Mouse (Mus musculus) kidney, adult 2 months (tissue): ENCODE measurements around the gene Pck2. TPM values are rescaled to one million over a fixed set of nuclear protein-coding genes. Genes with fewer than 3 reads are reported as not detected.

Experiments used
- DNase-seq: peaks from one replicate; pipeline ENCODE4 v3.0.0; 2021
- H3K27ac ChIP-seq: fragments of 200-500 bp; 2 replicates; pipeline ENCODE4 v1.5.1; 2012; ENCODE audit warnings: low read depth, low read length, control low read depth, inconsistent platforms; ENCODE audit not compliant: insufficient read depth
- H3K27me3 ChIP-seq: fragments of 200-500 bp; replicated peaks from 2 replicates; pipeline ENCODE4 v1.6.1; 2012; ENCODE audit warnings: mild to moderate bottlenecking, moderate library complexity, low read length, inconsistent platforms; ENCODE audit not compliant: control insufficient read depth, insufficient read depth
- H3K36me3 ChIP-seq: fragments of 200-500 bp; 2 replicates; pipeline ENCODE4 v1.6.1; 2012; ENCODE audit warnings: mild to moderate bottlenecking, moderate library complexity, low read length, inconsistent platforms; ENCODE audit not compliant: control insufficient read depth, insufficient read depth
- H3K4me1 ChIP-seq: fragments of 200-500 bp; 2 replicates; pipeline ENCODE4 v1.6.1; 2011; ENCODE audit warnings: low read length; ENCODE audit not compliant: control insufficient read depth, insufficient read depth
- H3K4me3 ChIP-seq: fragments of 200-500 bp; 2 replicates; pipeline ENCODE4 v1.5.1; 2011; ENCODE audit warnings: mild to moderate bottlenecking, low read depth, low read length, control low read depth; ENCODE audit not compliant: insufficient read depth
- CTCF ChIP-seq: fragments of 200-500 bp; conservative IDR thresholded peaks from 2 replicates; pipeline ENCODE4 v1.5.1; 2011; ENCODE audit warnings: low read depth, mild to moderate bottlenecking, control low read depth, low read length, moderate library complexity, mixed read lengths; ENCODE audit not compliant: insufficient read depth, insufficient read length
- POLR2A ChIP-seq: fragments of 200-500 bp; IDR thresholded peaks from one replicate; pipeline ENCODE4 v1.6.1; 2011; ENCODE audit warnings: low read depth, low read length, control low read depth
- WGBS: fragments of 180-500 bp; shearing (Covaris S2); methylation state at CpG from one replicate; pipeline ENCODE4 v1.1.7; 2018; 5-methylcytosine and 5-hydroxymethylcytosine counted together
- polyA plus RNA-seq: library from polyadenylated mRNA; depleted of rRNA; stranded (reverse); fragments of >200 nt; gene quantifications from 2 replicates; pipeline ENCODE4 v1.2.3, GENCODE M21; 2012

Gene Pck2
- polyA plus RNA-seq, 1 experiment: 22.9 TPM

DNA sequence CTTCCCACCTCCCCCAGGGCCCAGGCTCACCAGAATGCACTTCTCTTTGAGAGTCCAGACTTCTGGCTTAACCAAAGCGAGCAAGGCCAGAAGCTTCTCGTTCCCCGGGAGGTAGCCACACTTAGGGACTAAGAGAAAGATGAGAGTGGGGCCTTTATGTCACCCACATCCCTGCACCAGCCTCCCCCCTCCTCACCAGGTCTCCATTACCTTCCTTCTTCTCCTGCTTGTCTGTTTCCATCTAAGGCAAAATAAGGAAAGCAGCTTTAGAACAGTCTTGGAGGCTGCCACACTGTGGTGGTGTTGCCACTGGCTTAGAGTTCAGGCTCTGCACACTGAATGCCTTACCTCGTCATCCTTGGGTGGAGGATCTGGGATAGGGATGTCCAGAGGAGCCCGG lies 49.2 kb downstream of the Pck2 start:
- no peak for DNase-seq
- no peak for TF ChIP-seq CTCF
- 87% methylated on average over 5 of the region's 5 CpGs for WGBS

DNA sequence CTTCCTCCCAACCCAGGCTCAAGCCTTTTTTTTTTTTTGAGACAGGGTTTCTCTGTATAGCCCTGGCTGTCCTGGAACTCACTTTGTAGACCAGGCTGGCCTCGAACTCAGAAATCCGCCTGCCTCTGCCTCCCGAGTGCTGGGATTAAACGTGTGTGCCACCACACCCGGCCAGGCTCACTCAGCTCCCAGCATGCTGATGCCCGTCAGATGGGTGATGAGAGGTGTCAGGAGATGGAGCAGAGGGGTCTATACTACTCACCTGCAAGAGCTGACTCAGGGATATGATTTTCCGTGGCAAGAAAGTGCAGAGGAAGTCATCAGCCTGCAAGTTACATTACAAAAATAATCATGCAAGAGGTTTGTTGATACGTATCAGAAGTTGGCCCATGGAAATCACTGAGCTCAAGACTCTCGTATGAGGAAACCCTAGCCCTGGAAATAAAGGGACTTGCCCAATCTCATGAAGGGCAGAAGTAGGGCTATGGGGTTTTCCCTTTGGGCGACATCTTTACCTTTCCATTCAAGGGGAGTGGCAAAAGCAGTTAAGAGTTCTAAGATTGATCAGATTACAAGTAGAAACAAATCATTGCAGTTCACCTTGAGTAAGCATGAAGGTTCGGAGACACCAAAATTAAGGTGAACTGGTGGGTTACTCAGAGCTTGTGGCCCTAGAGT lies 49.8 kb downstream of the Pck2 start:
- peaks cover 2% of the 10 kb centered on the region for H3K36me3 ChIP-seq
- peaks cover 5% of the 10 kb centered on the region; the same call in 1 of the 2 replicates for H3K4me1 ChIP-seq
- WGBS: 70% methylated on average over 11 of the region's 11 CpGs
- H3K4me3 ChIP-seq: peak overlapping the region; percentile 89
- DNase-seq: no peak
- no peaks in the 10 kb centered on the region for H3K27me3 ChIP-seq
- H3K27ac ChIP-seq: peak overlapping the region; percentile 62; the same call in 1 of the 2 replicates
- TF ChIP-seq POLR2A (no peak), CTCF (no peak)

More for the DNA sequence above, 49.2 kb downstream of the Pck2 start:
- H3K4me3 ChIP-seq: no peak overlapping the region
- no peak overlapping the region for H3K27ac ChIP-seq
- no peaks in the 10 kb centered on the region for H3K27me3 ChIP-seq
- peaks cover 1% of the 10 kb centered on the region for H3K36me3 ChIP-seq
- H3K4me1 ChIP-seq: peaks cover 10% of the 10 kb centered on the region; the same call in 1 of the 2 replicates

DNA sequence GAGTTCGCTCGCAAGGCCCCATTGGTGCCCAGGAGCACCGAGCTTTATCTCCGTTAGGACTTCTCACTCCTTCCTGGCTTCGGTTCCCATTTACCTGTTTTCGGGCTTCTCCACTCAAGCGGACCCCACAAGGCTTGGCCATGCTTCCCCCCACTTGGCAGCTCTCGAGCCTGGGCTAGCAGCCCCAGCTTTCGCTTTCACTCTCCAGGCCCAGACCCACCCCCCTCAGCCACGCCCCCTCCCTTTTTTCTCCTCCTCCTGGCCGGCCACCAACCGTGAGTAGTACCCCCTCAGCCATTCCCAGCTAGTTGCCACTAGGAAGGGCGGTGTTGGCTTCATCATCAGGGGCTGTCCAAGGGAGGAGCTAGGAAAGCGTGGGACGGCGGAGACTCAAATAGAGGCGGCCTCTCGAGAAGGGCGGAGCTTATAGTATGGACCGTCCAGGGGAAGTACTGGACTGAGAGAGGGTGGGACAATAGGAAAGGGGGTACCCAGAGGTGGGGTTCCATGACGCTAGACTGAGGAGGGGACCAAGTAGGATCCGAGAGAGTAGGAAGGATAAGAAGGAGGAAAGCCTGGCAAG lies 50.8 kb downstream of the Pck2 start, which contains the start of gene Psme2:
Psme2 (minus strand) TSS at position 366 of the 583 bp plus-strand sequence.
- WGBS: under 1% methylated on average over 22 of the region's 22 CpGs
- peak; percentile 98 for DNase-seq
- Histone ChIP-seq H3K27me3 (no peaks in the 10 kb centered on the region), H3K27ac (peak within 1 kb of the TSS; percentile 99), H3K36me3 (peaks cover 4% of the 10 kb centered on the region), H3K4me3 (peak within 1 kb of the TSS; percentile 89), H3K4me1 (no peaks in the 10 kb centered on the region; the same call in 1 of the 2 replicates)
- TF ChIP-seq CTCF (no peak), POLR2A (no peak)

DNA sequence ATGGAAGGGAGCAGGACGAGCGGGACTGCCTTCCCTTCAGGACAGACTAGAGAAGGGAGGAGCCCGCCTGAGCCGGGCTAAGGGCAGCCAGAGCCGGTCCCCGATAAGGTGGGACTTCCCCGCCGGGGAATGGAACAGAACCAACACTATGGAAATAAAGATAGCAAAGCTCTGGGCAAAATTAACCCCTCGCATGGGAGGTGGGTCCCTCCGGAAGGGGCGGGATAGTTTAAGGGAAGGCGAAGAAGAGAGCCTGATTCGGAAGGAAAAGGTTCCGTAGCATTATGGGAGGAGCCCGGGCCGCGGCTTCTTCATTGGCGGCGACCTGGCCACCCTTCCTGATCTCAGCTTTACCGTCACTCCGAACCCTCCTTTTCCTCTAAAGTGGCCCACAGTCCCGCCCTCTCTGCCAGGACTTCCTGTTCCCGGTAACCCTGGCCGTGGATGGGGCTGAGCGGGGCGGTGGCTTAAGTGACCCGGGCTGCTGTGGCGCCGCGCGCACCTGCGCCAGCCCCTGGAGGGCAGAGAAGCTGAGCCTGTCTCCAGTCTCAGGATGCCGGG lies 51.3 kb downstream of the Pck2 start, which contains the start of gene Rnf31:
Rnf31 (plus strand) TSS at position 378 of the 561 bp plus-strand sequence.
- Histone ChIP-seq H3K27me3 (no peaks in the 10 kb centered on the region), H3K36me3 (peaks cover 9% of the 10 kb centered on the region), H3K27ac (peak within 1 kb of the TSS; percentile 99), H3K4me3 (peak within 1 kb of the TSS; percentile 89), H3K4me1 (no peaks in the 10 kb centered on the region)
- TF ChIP-seq CTCF (no peak), POLR2A (peak; percentile 18)
- DNase-seq: peak; percentile 99
- WGBS: under 1% methylated on average over 33 of the region's 33 CpGs

DNA sequence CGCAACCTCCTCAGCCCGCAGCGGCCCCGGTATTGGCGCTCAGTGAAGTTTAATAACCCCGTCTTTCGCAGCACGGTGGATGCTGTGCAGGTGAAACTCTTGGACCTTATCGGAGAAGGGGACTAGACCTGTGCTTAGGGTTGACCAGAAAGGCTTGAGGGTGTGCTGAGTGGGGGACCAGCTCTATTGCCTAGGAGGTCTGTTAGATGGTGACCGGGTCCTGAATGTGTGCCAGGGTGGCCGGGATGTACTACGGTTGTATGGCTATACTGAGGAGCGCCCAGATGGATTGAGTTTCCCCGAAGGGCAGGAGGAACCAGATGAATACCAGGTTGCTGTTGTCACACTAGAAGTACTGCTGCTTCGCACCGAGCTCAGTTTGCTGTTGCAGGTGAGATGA lies 52.2 kb downstream of the Pck2 start:
- Histone ChIP-seq H3K36me3 (peaks cover 9% of the 10 kb centered on the region), H3K27me3 (no peaks in the 10 kb centered on the region), H3K4me1 (no peaks in the 10 kb centered on the region), H3K4me3 (peak overlapping the region; percentile 89), H3K27ac (peak overlapping the region; percentile 96)
- no peak for DNase-seq
- TF ChIP-seq CTCF (no peak), POLR2A (no peak)
- WGBS: 1% methylated on average over 16 of the region's 16 CpGs

DNA sequence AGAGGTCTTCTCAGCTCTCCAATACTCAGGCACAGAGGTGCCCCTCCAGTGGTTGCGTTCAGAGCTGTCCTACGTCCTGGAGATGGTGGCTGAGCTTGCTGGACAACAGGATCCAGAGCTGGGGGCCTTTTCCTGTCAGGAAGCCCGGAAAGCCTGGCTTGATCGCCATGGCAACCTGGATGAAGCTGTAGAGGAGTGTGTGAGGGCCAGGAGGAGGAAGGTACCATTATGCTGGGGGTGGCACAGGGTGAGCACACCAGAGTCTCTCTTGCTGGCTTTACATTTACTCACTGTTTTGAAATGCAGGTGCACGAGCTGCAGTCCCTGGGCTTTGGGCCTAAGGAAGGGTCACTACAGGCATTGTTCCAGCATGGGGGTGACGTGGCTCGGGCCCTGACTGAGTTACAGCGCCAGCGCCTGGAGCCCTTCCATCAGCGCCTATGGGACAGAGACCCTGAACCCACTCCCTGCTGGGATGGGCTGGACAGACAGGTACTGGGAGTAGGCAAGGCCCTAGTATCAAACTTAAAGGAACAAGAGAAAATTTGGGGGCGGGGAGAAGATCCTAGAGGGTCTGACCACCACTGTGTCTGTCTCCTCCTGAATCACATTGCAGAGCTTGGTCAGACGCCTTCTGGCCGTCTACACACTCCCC lies 56.1 kb downstream of the Pck2 start:
- peak; percentile 28 for DNase-seq
- 84% methylated on average over 13 of the region's 13 CpGs for WGBS
- no peak for TF ChIP-seq POLR2A
- no peak for TF ChIP-seq CTCF

More for the DNA sequence above, 56.1 kb downstream of the Pck2 start:
- Histone ChIP-seq H3K4me3 (no peak overlapping the region), H3K27me3 (no peaks in the 10 kb centered on the region), H3K27ac (no peak overlapping the region), H3K4me1 (no peaks in the 10 kb centered on the region), H3K36me3 (peaks cover 9% of the 10 kb centered on the region)
